Mouse (Mus musculus): Measurements from ENCODE around the gene Trak2.
"Not testable (repeated sequence)": the region's sequence is repeated elsewhere in the genome, so short reads cannot be mapped to it uniquely, and the experiment has no call there.

The Trak2 gene

GRCm38 (mm10) chr1:58889826-58890546 lies 83.2 kb downstream of the Trak2 start:
- peak; percentile 75 for DNase-seq (ENCODE audit: low spot score in 2 of 2)

DNA sequence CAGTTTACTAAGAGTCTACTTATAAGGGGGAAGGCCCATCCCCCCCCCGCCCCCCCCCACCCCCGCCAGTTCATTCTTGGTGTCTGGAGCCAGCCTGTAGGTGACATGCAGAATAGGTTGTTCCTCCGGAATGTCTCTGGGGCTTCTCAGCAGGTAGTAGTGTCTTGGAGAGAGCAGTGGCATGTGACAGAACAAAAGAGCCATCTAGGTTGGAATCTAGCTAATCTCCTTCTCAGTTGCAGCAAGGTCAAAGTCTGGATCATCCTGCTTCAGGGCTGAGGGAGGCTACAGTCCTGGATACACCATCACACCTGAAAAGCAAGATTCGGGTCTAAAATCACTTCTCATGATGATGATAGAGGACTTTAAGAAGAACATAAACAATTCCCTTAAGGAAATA lies 87.6 kb downstream of the Trak2 start:
- DNase-seq (ENCODE audit: low spot score in 2 of 2) = no peak

- not testable (repeated sequence) for DNase-seq (ENCODE audit: low spot score in 2 of 2)
Measured at GRCm38 (mm10) chr1:58883279-58883678, 90.0 kb downstream of the Trak2 start.

GRCm38 (mm10) chr1:58879291-58879690 lies 93.9 kb downstream of the Trak2 start:
- not testable (repeated sequence) for DNase-seq (ENCODE audit: low spot score in 2 of 2)

- DNase-seq (ENCODE audit: low spot score in 2 of 2) = not testable (repeated sequence)
Measured at GRCm38 (mm10) chr1:58876500-58876899, 96.7 kb downstream of the Trak2 start.

GRCm38 (mm10) chr1:58860586-58860985 lies 112.6 kb downstream of the Trak2 start:
- not testable (repeated sequence) for DNase-seq (ENCODE audit: low spot score in 2 of 2)

DNA sequence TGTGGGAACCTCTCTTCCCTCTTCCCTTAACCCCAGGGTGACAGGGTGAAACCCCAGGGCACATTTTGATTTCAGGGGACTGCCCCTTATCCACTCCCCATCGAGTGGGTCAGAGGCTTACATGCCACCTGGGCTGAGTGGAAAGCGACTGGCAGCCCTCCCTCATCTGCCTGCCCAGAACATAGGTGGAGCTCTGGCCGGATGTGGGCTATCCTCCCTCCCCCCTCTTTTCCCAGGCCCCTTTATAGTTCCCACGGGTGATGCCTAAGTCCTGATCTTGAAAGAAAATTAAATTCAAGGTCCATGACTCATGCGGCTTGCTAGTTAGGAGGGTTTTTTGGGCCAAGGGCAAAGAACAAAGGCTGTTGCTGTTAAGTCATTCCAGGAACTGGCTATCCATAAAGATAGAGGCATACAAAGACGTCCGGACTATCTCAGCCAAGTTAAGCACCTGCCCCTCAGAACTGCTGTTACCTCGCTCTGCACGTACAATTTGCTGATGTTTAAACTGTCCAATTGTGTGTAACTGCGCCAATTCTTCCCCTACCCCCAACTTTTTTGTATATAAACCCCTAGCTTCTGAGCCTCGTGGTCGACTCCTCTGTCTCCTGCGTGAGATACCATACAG lies 113.4 kb downstream of the Trak2 start:
- peak in 1 of 2 experiments; percentile 17 for DNase-seq (ENCODE audit: low spot score in 2 of 2)

DNA sequence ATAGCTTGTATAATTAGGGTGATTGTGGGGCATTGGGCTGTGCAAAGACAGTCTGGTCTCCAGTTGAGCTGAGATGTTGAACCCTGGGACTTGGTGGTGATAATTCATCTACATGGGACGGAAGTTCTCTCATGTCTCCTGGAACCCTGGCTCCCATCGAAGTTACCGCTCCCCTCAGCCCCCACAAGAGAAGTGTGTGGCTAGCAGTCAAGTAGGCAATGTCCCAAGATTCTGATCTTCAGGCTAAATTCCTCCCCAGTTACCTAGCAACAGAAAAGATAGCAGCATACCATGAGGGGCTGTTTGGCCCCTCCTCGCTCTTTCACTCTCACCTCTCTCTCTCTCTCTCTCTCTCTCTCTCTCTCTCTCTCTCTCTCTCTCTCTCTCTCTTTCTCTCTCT lies 114.1 kb downstream of the Trak2 start:
- not testable (repeated sequence) for DNase-seq (ENCODE audit: low spot score in 2 of 2)

DNA sequence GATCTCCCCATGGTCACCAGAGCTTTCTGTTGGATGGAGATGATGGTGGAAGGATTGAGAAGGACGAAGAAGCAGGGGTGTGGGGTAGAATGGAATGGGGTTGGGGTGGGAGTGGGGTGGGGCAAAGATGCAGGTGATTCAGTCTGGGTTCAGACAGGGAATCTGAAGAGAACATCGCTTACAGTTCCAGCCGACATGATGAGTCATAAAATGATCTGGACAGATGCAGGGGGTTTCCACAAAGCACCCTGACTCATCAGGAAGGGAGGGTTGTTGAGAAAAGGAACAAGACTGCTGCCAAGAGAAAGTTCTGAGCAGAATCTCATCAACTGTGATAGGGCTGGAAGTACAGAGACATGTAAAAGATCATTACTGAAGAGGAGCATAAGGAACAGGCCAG lies 116.4 kb downstream of the Trak2 start:
- not testable (repeated sequence) for DNase-seq (ENCODE audit: low spot score in 2 of 2)
